Mouse (Mus musculus) neural tube, embryonic 11.5 days (tissue): ENCODE data around the gene Gm4846. TPM values are rescaled to one million over a fixed set of nuclear protein-coding genes. Genes with fewer than 3 reads are reported as not detected.

Experiments used
- ATAC-seq: fragments of 200-750 bp; cut with Nextera tagmentation; 2 replicates; pipeline ENCODE4 v1.8.0; 2017; ENCODE audit warnings: moderate number of reproducible peaks, mild to moderate bottlenecking, moderate TSS enrichment, moderate library complexity; ENCODE audit not compliant: insufficient read depth, low FRiP score, low TSS enrichment
- DNase-seq: peaks from one replicate; pipeline ENCODE4 v3.0.0-alpha.2; 2015; ENCODE audit warnings: low spot score
- H3K27ac ChIP-seq: fragments of 300-500 bp; sonication (generic); 2 replicates; pipeline ENCODE4 v1.5.1; 2014; ENCODE audit warnings: low read depth, mild to moderate bottlenecking, low read length
- H3K27me3 ChIP-seq: fragments of 300-500 bp; sonication (generic); 2 replicates; pipeline ENCODE4 v1.6.1; 2014; ENCODE audit warnings: mild to moderate bottlenecking, low read length, mixed read lengths; ENCODE audit not compliant: control insufficient read depth, insufficient read depth
- H3K36me3 ChIP-seq: fragments of 300-500 bp; sonication (generic); 2 replicates; pipeline ENCODE4 v1.6.1; 2014; ENCODE audit warnings: mild to moderate bottlenecking, low read length, moderate library complexity, mixed read lengths; ENCODE audit not compliant: control insufficient read depth, insufficient read depth
- H3K4me1 ChIP-seq: fragments of 300-500 bp; sonication (generic); 2 replicates; pipeline ENCODE4 v1.6.1; 2014; ENCODE audit warnings: low read length, mixed read lengths; ENCODE audit not compliant: control insufficient read depth, insufficient read depth
- H3K4me2 ChIP-seq: fragments of 300-500 bp; sonication (generic); 2 replicates; pipeline ENCODE4 v1.6.1; 2014; ENCODE audit warnings: low read depth, mild to moderate bottlenecking, moderate library complexity
- H3K4me3 ChIP-seq: fragments of 300-500 bp; sonication (generic); 2 replicates; pipeline ENCODE4 v1.5.1; 2014; ENCODE audit warnings: low read depth, low read length
- H3K9ac ChIP-seq: fragments of 300-500 bp; sonication (generic); 2 replicates; pipeline ENCODE4 v1.6.1; 2014; ENCODE audit warnings: mild to moderate bottlenecking, low read length
- H3K9me3 ChIP-seq: fragments of 300-500 bp; sonication (generic); 2 replicates; pipeline ENCODE4 v1.6.1; 2016; ENCODE audit warnings: low read length; ENCODE audit not compliant: control insufficient read depth
- WGBS: fragments of 180-500 bp; shearing (Covaris S2); extraction: QIAGEN DNeasy Blood & Tissue Kit; methylation state at CpG from one replicate; pipeline ENCODE4 v1.1.7; 2014; 5-methylcytosine and 5-hydroxymethylcytosine counted together
- polyA plus RNA-seq: library from polyadenylated mRNA; unstranded; fragments of >200 nt; fragmentation: Nextera tagmentation; extraction: Ambion mirVana; gene quantifications from 2 replicates; pipeline ENCODE4 v1.2.1, GENCODE M21; 2014

Gene Gm4846
- polyA plus RNA-seq, 1 experiment from 2014 or later, result not detected

DNA sequence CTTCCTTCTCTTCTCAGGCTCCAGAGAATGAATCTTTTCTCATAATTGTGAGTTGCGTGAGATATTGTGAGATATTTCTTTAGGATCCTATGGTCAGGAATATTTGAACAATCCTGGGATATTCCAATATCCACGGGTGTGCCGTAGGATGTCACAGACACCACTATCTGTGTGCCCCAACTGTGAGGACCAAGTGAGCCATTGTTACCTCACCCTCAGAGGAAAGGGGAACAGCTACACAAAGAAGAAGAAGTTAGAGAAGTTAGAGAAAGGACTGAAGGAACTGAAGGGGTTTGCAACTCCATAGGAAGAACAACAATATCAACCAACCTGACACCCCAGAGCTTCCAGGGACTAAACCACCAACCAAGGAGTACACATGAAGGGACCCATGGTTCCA lies 55.4 kb downstream of the Gm4846 start:
- H3K9ac ChIP-seq, result no peak overlapping the region
- WGBS, result 98% methylated on average over 3 of the region's 3 CpGs

DNA sequence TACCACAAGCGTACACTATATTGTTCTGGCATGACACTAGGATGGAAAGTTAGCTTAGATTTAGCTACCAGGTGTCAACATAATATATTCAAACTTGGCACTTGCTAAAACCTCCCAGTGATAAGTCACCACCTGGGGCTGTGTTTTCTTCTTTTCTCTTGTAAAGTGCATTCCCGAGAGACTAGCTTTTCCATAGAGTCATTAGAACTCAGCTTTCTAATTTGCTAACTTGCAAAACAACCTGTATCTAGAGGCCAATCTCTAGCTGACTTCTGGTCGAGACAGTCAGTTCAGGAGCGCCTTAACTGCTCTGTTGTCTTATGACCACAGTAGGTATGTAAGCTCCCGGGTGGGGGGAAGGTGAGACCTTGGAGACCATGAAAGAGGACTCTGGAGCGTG lies 58.0 kb downstream of the Gm4846 start:
- WGBS, result 71% methylated on average over 6 of the region's 6 CpGs
- Histone ChIP-seq H3K4me2 (no peak overlapping the region), H3K36me3 (no peaks in the 10 kb centered on the region), H3K27me3 (no peaks in the 10 kb centered on the region), H3K4me1 (no peaks in the 10 kb centered on the region), H3K9me3 (no peaks in the 10 kb centered on the region), H3K27ac (no peak overlapping the region), H3K4me3 (no peak overlapping the region), H3K9ac (no peak overlapping the region)
- ATAC-seq, result no peak
- no peak for DNase-seq

More for the DNA sequence above, 55.4 kb downstream of the Gm4846 start:
- H3K27me3 ChIP-seq, result no peaks in the 10 kb centered on the region
- H3K4me3 ChIP-seq, result no peak overlapping the region
- no peaks in the 10 kb centered on the region for H3K4me1 ChIP-seq
- no peaks in the 10 kb centered on the region for H3K9me3 ChIP-seq
- H3K36me3 ChIP-seq, result no peaks in the 10 kb centered on the region
- ATAC-seq (no peak), DNase-seq (no peak)
- H3K4me2 ChIP-seq, result no peak overlapping the region
- no peak overlapping the region for H3K27ac ChIP-seq

Other genes with a start within 250 kb of the Gm4846 start
- gene Ildr2, start 243.4 kb downstream of the Gm4846 start, polyA plus RNA-seq, result 4.6 and 5.1 TPM in 2 replicates
- gene Tada1, start 118.5 kb downstream of the Gm4846 start, polyA plus RNA-seq, result 71.1 and 74.0 TPM in 2 replicates
- 41.5 and 43.3 TPM in 2 replicates for gene Pogk, start 87.7 kb downstream of the Gm4846 start, polyA plus RNA-seq
- gene Gm4847, start 150.1 kb upstream of the Gm4846 start, polyA plus RNA-seq, result not detected in 2 replicates
- gene Fmo9, start 184.3 kb upstream of the Gm4846 start, polyA plus RNA-seq, result not detected in 2 replicates